Mouse (Mus musculus) cortical plate, adult 2 months (tissue): ENCODE measurements around the gene Adarb1.

Experiments used
- CTCF ChIP-seq: fragments of 200-500 bp; IDR thresholded peaks from 2 replicates; pipeline ENCODE4 v1.5.1; 2011; ENCODE audit warnings: mild to moderate bottlenecking, control low read depth, low read length; ENCODE audit not compliant: insufficient read depth; ENCODE audit errors: extremely low read depth
- POLR2A ChIP-seq: fragments of 200-500 bp; IDR thresholded peaks from 2 replicates; pipeline ENCODE4 v1.6.1; 2011; ENCODE audit warnings: mild to moderate bottlenecking, low read length, control low read depth; ENCODE audit not compliant: insufficient read depth; ENCODE audit errors: extremely low read depth

- TF ChIP-seq CTCF = no peak
- no peak for TF ChIP-seq POLR2A
Observed at GRCm38 (mm10) chr10:77442250-77442649, 24.2 kb upstream of the Adarb1 start.
